Mouse (Mus musculus) urinary bladder, adult 2 months (tissue): Measurements from ENCODE around the gene Glyat. TPM values are rescaled to one million over a fixed set of nuclear protein-coding genes. Genes with fewer than 3 reads are reported as not detected.
"Not testable (repeated sequence)": the region's sequence is repeated elsewhere in the genome, so short reads cannot be mapped to it uniquely, and the experiment has no call there.

Experiments used
- DNase-seq: peaks from one replicate; pipeline ENCODE4 v3.0.0; 2022; ENCODE audit warnings: low spot score
- polyA plus RNA-seq: library from polyadenylated mRNA; depleted of rRNA; stranded (reverse); fragments of >200 nt; gene quantifications from 2 replicates; pipeline ENCODE4 v1.2.3, GENCODE M21; 2012; rRNA removed

Glyat gene
- polyA plus RNA-seq: 0.14 and 0.15 TPM in 2 replicates

DNA sequence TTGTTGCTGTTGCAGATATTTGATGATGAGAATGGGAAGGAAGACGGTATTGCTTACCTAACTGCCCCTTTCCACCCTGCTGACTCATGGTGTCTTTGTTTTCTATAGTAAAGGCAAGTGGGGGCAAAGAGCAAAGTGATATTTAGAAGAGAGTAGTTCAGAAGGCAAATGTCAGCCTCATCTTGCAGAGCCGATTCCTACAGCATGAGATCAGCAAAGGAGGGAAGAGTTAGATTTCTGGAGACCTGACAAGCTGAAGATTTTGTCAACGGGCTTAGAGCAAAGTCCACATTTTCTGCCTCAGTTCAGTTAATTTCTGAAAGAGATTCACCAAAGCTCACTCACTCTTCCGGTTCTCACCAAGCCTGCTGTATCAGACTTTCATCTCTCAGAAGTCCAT, at the start of gene Glyat:
TSS of gene Glyat (plus strand) at position 133 of the 400 bp plus-strand sequence.
- DNase-seq: no peak

DNA sequence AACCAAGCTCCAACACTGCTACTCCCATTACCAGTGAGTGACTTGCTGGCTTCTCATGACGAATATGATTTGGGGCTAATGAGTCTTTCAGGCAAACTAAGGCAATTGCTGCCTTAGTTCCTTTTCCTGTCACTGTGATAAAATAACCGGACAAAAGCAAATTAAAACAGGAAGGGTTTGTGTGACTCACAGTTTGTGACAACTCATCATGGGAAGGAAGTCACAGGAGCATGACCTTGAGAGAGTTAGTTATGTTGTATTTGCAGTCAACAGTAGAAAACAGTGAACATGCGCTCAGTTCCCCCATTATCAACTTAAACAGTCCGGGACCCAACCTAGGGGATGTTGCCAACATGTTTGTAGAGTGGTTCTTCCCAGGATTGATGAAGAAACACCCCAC, 47.8 kb upstream of the Glyat start:
- no peak for DNase-seq

GRCm38 (mm10) chr19:12591908-12592307, 41.2 kb upstream of the Glyat start:
- DNase-seq: no peak

DNA sequence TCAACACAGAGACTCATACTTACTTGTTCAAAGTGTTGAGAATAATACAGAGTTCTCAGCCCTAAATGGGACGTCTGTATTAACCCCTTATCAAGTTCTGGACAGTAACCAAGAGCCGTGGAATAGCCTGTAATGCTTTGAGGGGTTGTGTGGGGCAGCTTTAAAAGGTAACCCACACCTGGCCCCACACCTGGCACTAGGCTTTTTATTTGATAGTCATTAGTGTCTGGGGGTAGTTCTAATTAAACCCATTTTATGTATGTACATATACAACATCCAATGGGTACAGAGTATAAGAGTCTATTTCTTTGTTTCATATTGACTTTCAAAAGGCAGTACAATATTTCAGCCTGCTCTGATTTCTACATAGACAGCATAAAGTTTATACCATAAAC, 38.0 kb upstream of the Glyat start:
- no peak for DNase-seq

DNA sequence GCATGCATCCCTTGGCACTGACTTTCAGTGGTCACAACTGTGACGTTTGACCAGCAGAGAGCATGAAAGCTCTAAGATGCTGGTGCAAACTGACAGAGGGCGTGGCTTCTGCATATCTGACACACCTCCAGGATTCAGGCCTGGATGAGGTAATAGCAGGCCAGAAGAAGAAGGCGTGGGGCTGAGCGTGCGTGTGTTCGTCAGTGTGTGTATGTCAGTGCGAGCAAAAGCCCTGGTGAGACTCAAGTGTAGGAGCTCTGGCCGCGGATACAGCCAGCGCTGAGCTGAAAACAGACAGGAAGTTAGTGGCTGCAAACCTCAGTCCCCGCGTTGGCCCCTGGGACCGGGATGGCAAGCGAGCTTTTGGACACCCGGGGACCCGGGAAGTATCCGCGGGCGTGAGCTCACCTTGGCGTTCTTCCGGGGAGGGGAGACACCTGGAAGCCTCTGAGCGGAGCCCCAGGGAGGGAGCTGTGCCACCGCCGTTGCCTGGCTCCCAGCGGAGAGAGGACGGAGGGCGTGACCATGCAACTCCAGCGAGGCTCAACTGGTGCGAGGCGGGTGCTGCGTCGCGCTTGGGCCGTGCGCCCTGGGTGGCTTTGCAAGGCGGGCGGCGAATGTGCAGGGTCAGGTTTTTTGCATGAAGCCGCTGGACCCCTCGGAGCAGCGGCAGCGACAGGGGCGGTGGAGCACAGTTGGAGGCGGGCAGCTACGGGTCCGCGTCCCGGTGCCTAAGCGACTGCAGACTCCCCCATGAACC, 37.4 kb upstream of the Glyat start:
- peak; percentile 43 for DNase-seq

GRCm38 (mm10) chr19:12596290-12597072, 36.6 kb upstream of the Glyat start:
- DNase-seq: no peak

GRCm38 (mm10) chr19:12597073-12597405, 36.1 kb upstream of the Glyat start:
- DNase-seq: no peak

- no peak for DNase-seq
These were observed 34.4 kb upstream of the Glyat start for GRCm38 (mm10) chr19:12598674-12599073.

DNA sequence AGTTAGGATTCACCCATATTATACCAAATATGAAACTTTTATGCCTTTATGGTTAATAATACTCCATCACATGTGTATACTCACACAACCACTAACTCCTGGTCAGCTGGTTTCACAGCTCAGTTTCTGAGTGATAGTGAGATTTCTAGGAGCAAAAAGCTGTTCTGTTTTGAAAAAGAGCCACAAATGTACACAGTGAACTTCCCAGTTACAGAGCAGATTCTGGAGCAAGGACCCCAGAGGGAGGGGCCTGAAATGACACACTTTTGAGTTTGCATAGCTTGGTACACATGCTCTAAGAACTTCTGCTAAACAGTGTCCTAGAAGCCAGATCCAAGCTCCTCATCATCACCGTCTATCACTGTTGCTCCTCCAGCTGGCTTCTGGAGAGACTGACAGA, 33.4 kb upstream of the Glyat start, which contains the start of gene Gm4952:
TSS of gene Gm4952 (plus strand) at position 301 of the 400 bp plus-strand sequence.
- no peak for DNase-seq

- no peak for DNase-seq
These were observed 32.2 kb upstream of the Glyat start for GRCm38 (mm10) chr19:12600684-12601480.

GRCm38 (mm10) chr19:12608336-12608735, 24.8 kb upstream of the Glyat start:
- DNase-seq: no peak

- DNase-seq: no peak
These were observed 19.5 kb upstream of the Glyat start for GRCm38 (mm10) chr19:12613646-12614045.

DNA sequence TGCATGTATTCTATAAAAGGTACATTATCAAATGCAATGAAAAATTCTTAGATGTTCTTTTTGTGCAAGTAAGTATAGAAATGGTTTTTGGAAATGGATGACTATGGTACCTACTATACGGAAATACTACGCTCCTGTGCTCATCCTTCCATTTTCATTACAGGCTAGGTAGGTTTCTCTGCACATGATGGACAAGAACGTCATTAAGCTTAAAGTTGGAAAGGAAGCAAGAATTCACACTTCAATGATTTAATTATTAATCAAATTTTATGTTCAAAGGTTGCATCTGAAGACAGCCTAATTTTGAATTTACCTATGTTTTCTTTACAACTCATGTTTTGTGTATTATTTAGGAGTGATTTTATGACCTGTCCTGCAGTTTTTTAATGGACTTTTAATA, 1.2 kb downstream of the Glyat start:
- DNase-seq: no peak

DNA sequence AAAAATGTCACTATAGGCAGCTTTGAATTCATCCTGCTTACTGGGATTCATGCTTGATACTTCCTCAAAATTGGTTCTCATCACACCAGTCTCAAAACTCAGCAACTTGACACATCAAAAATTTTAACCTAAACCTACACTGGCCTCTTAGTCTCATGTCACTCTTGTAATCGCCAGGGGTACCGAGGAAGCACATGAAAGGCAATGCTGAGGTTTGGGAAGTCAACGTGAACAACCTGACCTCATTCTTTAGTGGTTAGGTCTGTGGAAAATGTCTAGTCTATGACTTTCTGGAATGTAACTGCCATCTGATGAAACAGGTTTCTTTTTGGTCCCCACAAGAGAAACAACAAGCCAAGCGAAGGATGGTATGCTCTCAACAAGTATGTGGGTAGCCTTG, 1.9 kb downstream of the Glyat start:
- DNase-seq: no peak

- no peak for DNase-seq
These were observed 3.8 kb downstream of the Glyat start for GRCm38 (mm10) chr19:12636863-12637262.

DNA sequence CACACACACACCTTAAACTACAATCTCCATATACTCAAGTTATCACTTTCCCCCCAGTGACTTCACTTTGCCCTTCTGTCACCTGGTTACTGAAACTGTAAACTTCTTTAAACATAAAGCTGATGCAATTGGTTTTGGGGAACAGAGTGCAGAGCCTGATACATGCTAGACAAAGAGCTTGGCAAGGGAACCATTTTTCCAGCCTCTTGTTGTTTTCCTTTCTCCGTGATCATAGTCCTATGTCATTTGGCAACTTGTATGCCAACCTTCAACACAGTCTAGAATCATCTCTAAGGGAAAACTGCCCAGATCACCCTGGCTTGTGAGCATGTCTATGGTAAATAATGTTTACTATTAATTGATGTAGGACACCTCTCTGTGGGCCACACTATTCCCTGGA, 4.9 kb downstream of the Glyat start:
- no peak for DNase-seq

DNA sequence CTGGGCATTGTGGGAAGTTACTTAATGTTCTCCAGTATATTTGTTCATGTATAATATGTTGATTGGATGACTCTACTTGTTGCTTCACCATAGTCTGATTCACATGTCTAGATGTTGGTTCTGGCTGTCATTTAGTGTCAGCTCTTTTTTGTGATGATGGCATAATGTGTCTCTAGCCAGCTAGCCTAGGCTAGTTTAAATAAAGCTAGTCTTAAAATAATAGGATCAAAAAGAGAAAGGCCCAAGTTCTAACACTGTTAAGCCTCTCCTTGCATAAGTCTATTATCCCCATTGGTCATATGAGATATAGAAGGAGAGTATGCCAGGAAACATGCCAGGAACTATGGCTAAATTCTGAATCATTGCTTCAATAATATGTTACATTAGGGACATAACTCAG, 16.4 kb downstream of the Glyat start:
- DNase-seq: no peak

DNA sequence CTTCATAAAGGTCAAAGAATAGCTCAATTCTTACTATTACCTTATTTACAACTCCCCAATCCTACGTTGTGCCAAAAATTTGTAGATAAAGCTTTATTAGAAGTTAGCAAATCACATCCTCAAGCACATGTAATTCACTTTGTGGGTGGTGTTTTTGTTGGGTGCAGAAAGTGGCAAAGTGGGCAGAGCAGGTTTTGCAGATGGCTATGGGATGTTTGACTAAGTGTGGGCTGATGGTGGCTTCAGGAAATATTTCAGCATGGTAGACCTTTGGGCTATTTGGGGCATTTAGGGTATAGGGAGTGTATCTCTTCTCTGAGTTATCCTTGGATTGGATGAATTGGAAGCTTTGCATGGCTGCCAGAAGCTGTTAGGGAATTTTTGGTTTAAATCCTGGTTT, 33.0 kb downstream of the Glyat start:
- no peak for DNase-seq

DNA sequence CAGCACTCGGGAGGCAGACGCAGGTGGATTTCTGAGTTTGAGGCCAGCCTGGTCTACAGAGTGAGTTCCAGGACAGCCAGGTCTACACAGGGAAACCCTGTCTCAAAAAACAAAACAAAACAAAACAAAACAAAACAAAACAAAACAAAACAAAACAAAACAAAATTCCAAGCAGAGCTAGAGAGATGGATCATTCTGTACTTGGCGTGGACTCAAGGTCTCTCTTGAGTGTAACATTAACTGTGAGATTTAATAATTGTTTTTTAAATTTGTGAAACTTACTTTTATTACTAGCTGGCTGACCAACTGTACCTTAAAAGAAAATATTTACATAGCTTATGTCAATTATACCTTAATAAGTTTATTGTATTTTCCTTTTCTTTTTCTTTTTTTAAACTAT, 35.5 kb downstream of the Glyat start:
- not testable (repeated sequence) for DNase-seq

DNA sequence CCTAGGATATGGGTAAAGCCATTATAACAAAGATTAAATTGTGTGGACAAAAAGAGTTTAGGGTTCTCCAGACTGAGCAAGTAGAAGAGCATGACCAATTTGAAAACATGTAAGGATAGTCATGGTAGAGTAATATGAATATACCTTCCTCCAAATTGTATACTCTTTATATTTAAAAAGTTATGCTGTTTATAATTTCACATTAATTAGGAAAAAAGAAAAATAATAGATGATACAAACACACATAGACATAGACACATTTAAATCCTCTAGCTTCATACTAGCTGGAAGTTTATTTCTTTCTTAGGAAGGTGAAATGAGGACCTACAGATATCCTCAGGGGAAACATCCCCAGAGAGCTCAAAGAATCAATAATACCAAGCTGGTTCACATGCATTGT, 37.0 kb downstream of the Glyat start, which contains the start of gene Olfr1442:
TSS of gene Olfr1442 (plus strand) at position 301 of the 400 bp plus-strand sequence.
- no peak for DNase-seq

GRCm38 (mm10) chr19:12671051-12671450, 37.9 kb downstream of the Glyat start:
- no peak for DNase-seq

GRCm38 (mm10) chr19:12677812-12678211, 44.7 kb downstream of the Glyat start, which contains the start of gene Olfr1443:
Gene Olfr1443, plus strand, starts transcription at chr19:12678112.
- DNase-seq: no peak
